ENCODE assay signal across 8 mouse cellular contexts in genomic region chr15:84854171-84854811, GRCm38 (mm10). TPM values are rescaled to one million over a fixed set of nuclear protein-coding genes. Genes with fewer than 3 reads are reported as not detected.
A peak's percentile ranks its signal among the peaks of the same experiment; 100 is the strongest.
DNase-seq lines count a peak whose midpoint lies in the region; ATAC-seq and TF ChIP-seq lines count a peak whose summit lies in the region.

No protein-coding gene starts in this region.

- H3K27ac ChIP-seq in lung, embryonic 14.5 days (ENCODE audit: low read depth), result no peak overlapping the region
- H3K27ac ChIP-seq in embryonic facial prominence, embryonic 13.5 days, result no peak overlapping the region
- no peak overlapping the region for H3K27ac ChIP-seq in intestine, embryonic 16.5 days (ENCODE audit: low read length)
- H3K27ac ChIP-seq in midbrain, embryonic 10.5 days (replicated peaks), result peak overlapping the region; percentile 98

- H3K4me3 ChIP-seq in lung, embryonic 14.5 days (ENCODE audit: low read depth, low read length), result peak overlapping the region; percentile 67
- H3K4me3 ChIP-seq in embryonic facial prominence, embryonic 13.5 days, result peak overlapping the region; percentile 73
- H3K4me3 ChIP-seq in intestine, embryonic 16.5 days (ENCODE audit: low read length), result peak overlapping the region; percentile 77
- peak overlapping the region; percentile 65 for H3K4me3 ChIP-seq in midbrain, embryonic 10.5 days

- no peaks in the 10 kb centered on the region for H3K36me3 ChIP-seq in lung, embryonic 14.5 days (ENCODE audit: insufficient read depth)
- H3K36me3 ChIP-seq in embryonic facial prominence, embryonic 13.5 days, result no peaks in the 10 kb centered on the region
- no peaks in the 10 kb centered on the region for H3K36me3 ChIP-seq in intestine, embryonic 16.5 days (ENCODE audit: control insufficient read depth, insufficient read depth, low read length)
- H3K36me3 ChIP-seq in midbrain, embryonic 10.5 days, result peaks cover 22% of the 10 kb centered on the region

- H3K4me1 ChIP-seq in lung, embryonic 14.5 days (ENCODE audit: insufficient read depth), result peaks cover 10% of the 10 kb centered on the region; the same call in 1 of the 2 replicates
- peaks cover 32% of the 10 kb centered on the region for H3K4me1 ChIP-seq in embryonic facial prominence, embryonic 13.5 days
- peaks cover 45% of the 10 kb centered on the region for H3K4me1 ChIP-seq in intestine, embryonic 16.5 days (ENCODE audit: control insufficient read depth, insufficient read depth, low read length)
- peaks cover 61% of the 10 kb centered on the region for H3K4me1 ChIP-seq in midbrain, embryonic 10.5 days

- peak overlapping the region; percentile 91 for H3K4me2 ChIP-seq in lung, embryonic 14.5 days
- peak overlapping the region; percentile 97 for H3K4me2 ChIP-seq in embryonic facial prominence, embryonic 13.5 days
- H3K4me2 ChIP-seq in intestine, embryonic 16.5 days (ENCODE audit: low read depth, low read length), result peak overlapping the region; percentile 99

- DNase-seq in CD4-positive, CD25-positive, alpha-beta regulatory T cell, adult 2 months (ENCODE audit: low read depth, low spot score), result peak; percentile 19
- peak; percentile 27 for DNase-seq in lung, embryonic 14.5 days
- DNase-seq in lung, postnatal 25 days (ENCODE audit: low spot score), result no peak
- DNase-seq in midbrain, embryonic 10.5 days (ENCODE audit: low spot score), result peak; percentile 70

- no peak overlapping the region for H3K9ac ChIP-seq in lung, embryonic 14.5 days
- peak overlapping the region; percentile 83 for H3K9ac ChIP-seq in embryonic facial prominence, embryonic 13.5 days
- peak overlapping the region; percentile 80 for H3K9ac ChIP-seq in intestine, embryonic 16.5 days (ENCODE audit: low read depth, low read length)

- 1% methylated on average over 49 of the region's 49 CpGs for WGBS in lung, embryonic 14.5 days
- under 1% methylated on average over 49 of the region's 49 CpGs for WGBS in embryonic facial prominence, embryonic 13.5 days
- under 1% methylated on average over 49 of the region's 49 CpGs for WGBS in intestine, embryonic 16.5 days
- under 1% methylated on average over 49 of the region's 49 CpGs for WGBS in midbrain, embryonic 10.5 days

- peaks cover 18% of the 10 kb centered on the region for H3K27me3 ChIP-seq in lung, embryonic 14.5 days (ENCODE audit: insufficient read depth, low read length)
- H3K27me3 ChIP-seq in embryonic facial prominence, embryonic 13.5 days, result peaks cover 24% of the 10 kb centered on the region
- peaks cover 7% of the 10 kb centered on the region; the same call in 1 of the 2 replicates for H3K27me3 ChIP-seq in intestine, embryonic 16.5 days (replicated peaks; ENCODE audit: control insufficient read depth, insufficient read depth, low read length)
- H3K27me3 ChIP-seq in midbrain, embryonic 10.5 days (ENCODE audit: low read depth, poor library complexity, severe bottlenecking), result peaks cover 17% of the 10 kb centered on the region

- ATAC-seq in CD4-positive, CD25-positive, alpha-beta regulatory T cell, adult 4 months, result no peak
- ATAC-seq in lung, embryonic 14.5 days (ENCODE audit: insufficient read depth), result peak; percentile 2; the same call in 1 of the 2 replicates
- no peak for ATAC-seq in embryonic facial prominence, embryonic 13.5 days (ENCODE audit: insufficient number of reproducible peaks, insufficient read depth, low FRiP score, low TSS enrichment, low read depth)
- no peak for ATAC-seq in intestine, embryonic 16.5 days
- no peak for ATAC-seq in monocyte, adult 5-6 weeks (replicated peaks; ENCODE audit: insufficient number of reproducible peaks, low FRiP score, low TSS enrichment, poor library complexity, severe bottlenecking)

- no peaks in the 10 kb centered on the region for H3K9me3 ChIP-seq in lung, embryonic 14.5 days (ENCODE audit: low read depth, low read length)
- H3K9me3 ChIP-seq in embryonic facial prominence, embryonic 13.5 days, result no peaks in the 10 kb centered on the region
- H3K9me3 ChIP-seq in intestine, embryonic 16.5 days (ENCODE audit: control insufficient read depth, low read length), result no peaks in the 10 kb centered on the region
- H3K9me3 ChIP-seq in midbrain, embryonic 10.5 days (replicated peaks), result no peaks in the 10 kb centered on the region

- no peak for TF ChIP-seq CTCF in lung, embryonic 14.5 days (IDR thresholded peaks at IDR 0.05; ENCODE audit: low read depth)

RNA-seq across cellular contexts. Expression of gene Phf21b, which starts 1.6 kb away (rescaled TPM):
- polyA plus RNA-seq in CD4-positive, CD25-positive, alpha-beta regulatory T cell, adult 4 months (2017; shearing (Covaris generic)), result 1 to 10 TPM in 1 of 2 experiments, under 1 TPM in 1; 0.96 to 1.9 TPM
- 0.88 and 1.8 TPM in 2 replicates for polyA plus RNA-seq in lung, embryonic 14.5 days (2014; fragmentation: Nextera tagmentation; extraction: Ambion mirVana)
- 0.93 and 1.2 TPM in 2 replicates for polyA plus RNA-seq in embryonic facial prominence, embryonic 13.5 days (2015; fragmentation: Nextera tagmentation; extraction: Ambion mirVana)
- polyA plus RNA-seq in intestine, embryonic 16.5 days (2015; fragmentation: Nextera tagmentation; extraction: Ambion mirVana), result 0.43 and 0.48 TPM in 2 replicates
- 9.5 and 11.9 TPM in 2 replicates for polyA plus RNA-seq in midbrain, embryonic 10.5 days (2016; fragmentation: Nextera tagmentation; extraction: Ambion mirVana)
- 1.4 to 3.7 TPM (median 2.9 TPM) in 3 replicates for total RNA-seq in monocyte, adult 5-6 weeks (2017)
